In the genomic region with DNA sequence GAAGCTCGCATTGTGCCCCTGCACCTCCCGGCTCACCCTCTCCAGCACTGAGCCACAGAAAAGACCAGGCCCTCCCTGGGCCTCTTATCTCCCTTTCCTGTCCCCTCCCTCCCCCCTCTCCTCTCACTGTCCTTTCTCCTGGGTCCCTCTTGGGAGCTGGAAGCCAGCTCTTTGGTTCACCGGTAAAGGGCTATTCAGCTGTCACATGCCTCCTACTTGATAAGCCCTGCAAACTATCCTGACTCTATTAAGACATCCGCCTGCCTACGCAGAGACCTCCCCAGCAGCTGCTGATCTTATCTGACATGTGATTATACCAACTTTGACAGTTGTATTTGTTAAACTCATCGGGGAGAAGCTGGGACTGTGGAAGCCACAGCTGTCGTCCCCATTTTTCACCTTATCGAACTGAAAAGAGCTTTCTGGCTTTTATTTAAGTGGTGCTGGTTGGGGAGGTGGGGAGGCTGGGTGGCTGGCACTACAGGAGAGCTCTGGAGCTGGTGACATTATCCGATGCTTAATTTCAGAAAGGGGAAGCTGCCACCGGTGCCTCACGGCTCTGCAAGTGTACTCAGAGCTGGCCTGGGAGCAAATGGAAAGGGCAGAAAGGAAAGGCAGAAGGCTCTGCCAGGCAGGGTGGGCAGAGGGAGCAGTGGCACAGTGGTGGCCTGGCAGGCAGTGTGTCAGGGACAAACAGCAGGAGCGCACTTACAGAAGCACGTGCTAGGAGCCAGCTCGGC, we compare ENCODE assay signal across 8 mouse cellular contexts. TPM values are rescaled to one million over a fixed set of nuclear protein-coding genes. Genes with fewer than 3 reads are reported as not detected.
DNase-seq lines count a peak whose midpoint lies in the region; ATAC-seq lines count a peak whose summit lies in the region.

No protein-coding gene starts in this region.

- H3K36me3 ChIP-seq in hindbrain, embryonic 11.5 days (ENCODE audit: control insufficient read depth, insufficient read depth, low read length) = peaks cover 9% of the 10 kb centered on the region; the same call in 1 of the 2 replicates

- no peak overlapping the region for H3K9ac ChIP-seq in hindbrain, embryonic 11.5 days (ENCODE audit: low read depth, low read length)

- DNase-seq in cerebellum, postnatal 14 days = peak; percentile 60 to 67
- peak; percentile 71 for DNase-seq in MN1 (ENCODE audit: low spot score)
- DNase-seq in hindbrain, embryonic 11.5 days (ENCODE audit: low spot score) = no peak
- DNase-seq in kidney, postnatal 14 days = no peak
- DNase-seq in yolk sac, embryonic 10.5 days (ENCODE audit: low spot score) = no peak

- H3K4me2 ChIP-seq in hindbrain, embryonic 11.5 days (replicated peaks; ENCODE audit: low read depth, low read length) = no peak overlapping the region

- H3K4me3 ChIP-seq in hindbrain, embryonic 11.5 days (ENCODE audit: low read depth, low read length) = no peak overlapping the region

- peaks cover 3% of the 10 kb centered on the region for H3K4me1 ChIP-seq in hindbrain, embryonic 11.5 days (replicated peaks; ENCODE audit: control insufficient read depth, insufficient read depth, low read length)

- H3K27ac ChIP-seq in hindbrain, embryonic 11.5 days (ENCODE audit: low read depth, low read length) = peak overlapping the region; percentile 70

- no peak for ATAC-seq in cerebellum, adult (ENCODE audit: insufficient number of reproducible peaks, low FRiP score, low TSS enrichment)
- peak; percentile 58; the same call in 1 of the 2 replicates for ATAC-seq in hindbrain, embryonic 11.5 days (ENCODE audit: low FRiP score)
- ATAC-seq in megakaryocyte-erythroid progenitor cell, adult 5-6 weeks (replicated peaks; ENCODE audit: low FRiP score, low TSS enrichment, poor library complexity, severe bottlenecking) = peak; percentile 79
- no peak for ATAC-seq in activated CD4-positive, CD25-positive, alpha-beta regulatory T cell, adult 4 months

- no peaks in the 10 kb centered on the region for H3K9me3 ChIP-seq in hindbrain, embryonic 11.5 days (ENCODE audit: control insufficient read depth, low read length)

- WGBS in hindbrain, embryonic 11.5 days = 82% methylated on average over 14 of the region's 14 CpGs

- no peaks in the 10 kb centered on the region for H3K27me3 ChIP-seq in hindbrain, embryonic 11.5 days (ENCODE audit: control insufficient read depth, insufficient read depth, low read length)

RNA-seq across cellular contexts. Expression of gene Nmt1, which starts 29.2 kb away (rescaled TPM):
- 41.0 and 51.1 TPM in 2 replicates for polyA plus RNA-seq in hindbrain, embryonic 11.5 days (2014; fragmentation: Nextera tagmentation; extraction: Ambion mirVana)
- 33.2 and 36.9 TPM in 2 replicates for total RNA-seq in megakaryocyte-erythroid progenitor cell, adult 5-6 weeks (2014; fragmentation: Nextera tagmentation)
- 37.6 and 42.0 TPM in 2 replicates for total RNA-seq in megakaryocyte-erythroid progenitor cell, adult 5-6 weeks (2017)
- polyA plus RNA-seq in activated CD4-positive, CD25-positive, alpha-beta regulatory T cell, adult 4 months (2017; shearing (Covaris generic)) = 10 to 100 TPM; 62.2 to 99.9 TPM

RNA-seq across cellular contexts. Expression of gene Dcakd, which starts 29.4 kb away (rescaled TPM):
- polyA plus RNA-seq in hindbrain, embryonic 11.5 days (2014; fragmentation: Nextera tagmentation; extraction: Ambion mirVana) = 228 and 229 TPM in 2 replicates
- total RNA-seq in megakaryocyte-erythroid progenitor cell, adult 5-6 weeks (2014; fragmentation: Nextera tagmentation) = 24.5 and 40.3 TPM in 2 replicates
- total RNA-seq in megakaryocyte-erythroid progenitor cell, adult 5-6 weeks (2017) = 4.0 and 9.3 TPM in 2 replicates
- 10 to 100 TPM; 23.5 to 25.6 TPM for polyA plus RNA-seq in activated CD4-positive, CD25-positive, alpha-beta regulatory T cell, adult 4 months (2017; shearing (Covaris generic))

RNA-seq across cellular contexts. Expression of gene C1ql1, which starts 52.3 kb away (rescaled TPM):
- 10.5 and 11.0 TPM in 2 replicates for polyA plus RNA-seq in hindbrain, embryonic 11.5 days (2014; fragmentation: Nextera tagmentation; extraction: Ambion mirVana)
- total RNA-seq in megakaryocyte-erythroid progenitor cell, adult 5-6 weeks (2014; fragmentation: Nextera tagmentation) = not detected in 2 replicates
- total RNA-seq in megakaryocyte-erythroid progenitor cell, adult 5-6 weeks (2017) = not detected in 2 replicates
- polyA plus RNA-seq in activated CD4-positive, CD25-positive, alpha-beta regulatory T cell, adult 4 months (2017; shearing (Covaris generic)) = not detected

Comparison
In these comparisons a context has a peak if more than half of its experiments do, and no peak if none do; other contexts are left out.
1. DNase-seq: peak in cerebellum, postnatal 14 days (2 of 2) and MN1 (single experiment); none in hindbrain, embryonic 11.5 days (single experiment), kidney, postnatal 14 days (single experiment) and yolk sac, embryonic 10.5 days (single experiment).
2. ATAC-seq: peak in hindbrain, embryonic 11.5 days (single experiment) and megakaryocyte-erythroid progenitor cell, adult 5-6 weeks (single experiment); none in cerebellum, adult (single experiment) and activated CD4-positive, CD25-positive, alpha-beta regulatory T cell, adult 4 months (single experiment).
3. RNA of gene C1ql1, which starts 52.3 kb away (polyA plus RNA-seq): 10.5 to 11.0 TPM in hindbrain, embryonic 11.5 days; not detected in activated CD4-positive, CD25-positive, alpha-beta regulatory T cell, adult 4 months; every median in the first group is over 10 times any median in the second.